In genomic region chr5:127616884-127617635, GRCm38 (mm10) we compare ENCODE assay signal across 8 mouse cellular contexts. TPM values are rescaled to one million over a fixed set of nuclear protein-coding genes. Genes with fewer than 3 reads are reported as not detected.
A peak's percentile ranks its signal among the peaks of the same experiment; 100 is the strongest.
DNase-seq lines count a peak whose midpoint lies in the region; ATAC-seq lines count a peak whose summit lies in the region.

No protein-coding gene starts in this region.

- peak overlapping the region; percentile 88 for H3K27ac ChIP-seq in hindbrain, embryonic 14.5 days

- peak overlapping the region; percentile 79 for H3K4me2 ChIP-seq in hindbrain, embryonic 14.5 days (replicated peaks)

- peak overlapping the region; percentile 98 for H3K9ac ChIP-seq in hindbrain, embryonic 14.5 days

- peaks cover 21% of the 10 kb centered on the region for H3K4me1 ChIP-seq in hindbrain, embryonic 14.5 days (replicated peaks; ENCODE audit: control insufficient read depth, insufficient read depth, low read length)

- peak overlapping the region; percentile 99 for H3K4me3 ChIP-seq in hindbrain, embryonic 14.5 days (replicated peaks; ENCODE audit: low read length)

- ATAC-seq in hindbrain, embryonic 14.5 days (ENCODE audit: low FRiP score), result peak; percentile 94

- H3K36me3 ChIP-seq in hindbrain, embryonic 14.5 days (replicated peaks; ENCODE audit: control insufficient read depth, insufficient read depth), result no peaks in the 10 kb centered on the region

- H3K9me3 ChIP-seq in hindbrain, embryonic 14.5 days (ENCODE audit: control insufficient read depth, low read length), result no peaks in the 10 kb centered on the region

- peak; percentile 98 for DNase-seq in R1 (ENCODE audit: low read depth, low spot score)
- DNase-seq in cerebellum, postnatal 25 days, result peak; percentile 98 to 99
- peak; percentile 94 to 96 for DNase-seq in frontal cortex, postnatal 25 days (ENCODE audit: low spot score in 2 of 2)
- peak; percentile 95 for DNase-seq in hindbrain, embryonic 14.5 days (ENCODE audit: low spot score)
- peak; percentile 98 to 99 for DNase-seq in layer of hippocampus, postnatal 36 days
- peak; percentile 99 for DNase-seq in lung, postnatal 36 days
- peak; percentile 98 for DNase-seq in retina, postnatal 1 day
- peak; percentile 97 for DNase-seq in urinary bladder, adult 18-20 months (ENCODE audit: low spot score in 2 of 2)

- WGBS in hindbrain, embryonic 14.5 days, result under 1% methylated on average over 76 of the region's 91 CpGs

- no peaks in the 10 kb centered on the region for H3K27me3 ChIP-seq in hindbrain, embryonic 14.5 days (ENCODE audit: control insufficient read depth, insufficient read depth, low read length)

RNA-seq across cellular contexts. Expression of gene Glt1d1, which starts 15.0 kb away (rescaled TPM):
- polyA plus RNA-seq in hindbrain, embryonic 14.5 days (2014; fragmentation: Nextera tagmentation; extraction: Ambion mirVana), result 1.3 and 1.7 TPM in 2 replicates
- total RNA-seq in layer of hippocampus, postnatal 36 days (2021), result 10 to 100 TPM; 20.6 to 26.7 TPM

RNA-seq across cellular contexts. Expression of gene Slc15a4, which starts 15.6 kb away (rescaled TPM):
- 22.2 and 34.7 TPM in 2 replicates for polyA plus RNA-seq in hindbrain, embryonic 14.5 days (2014; fragmentation: Nextera tagmentation; extraction: Ambion mirVana)
- 10 to 100 TPM; 30.4 to 35.3 TPM for total RNA-seq in layer of hippocampus, postnatal 36 days (2021)

Comparison
In these comparisons a context has a peak if more than half of its experiments do, and no peak if none do; other contexts are left out.
1. Peak in every context shown above with its lines: DNase-seq, ATAC-seq, H3K4me3 ChIP-seq and H3K27ac ChIP-seq.